In the genomic region with DNA sequence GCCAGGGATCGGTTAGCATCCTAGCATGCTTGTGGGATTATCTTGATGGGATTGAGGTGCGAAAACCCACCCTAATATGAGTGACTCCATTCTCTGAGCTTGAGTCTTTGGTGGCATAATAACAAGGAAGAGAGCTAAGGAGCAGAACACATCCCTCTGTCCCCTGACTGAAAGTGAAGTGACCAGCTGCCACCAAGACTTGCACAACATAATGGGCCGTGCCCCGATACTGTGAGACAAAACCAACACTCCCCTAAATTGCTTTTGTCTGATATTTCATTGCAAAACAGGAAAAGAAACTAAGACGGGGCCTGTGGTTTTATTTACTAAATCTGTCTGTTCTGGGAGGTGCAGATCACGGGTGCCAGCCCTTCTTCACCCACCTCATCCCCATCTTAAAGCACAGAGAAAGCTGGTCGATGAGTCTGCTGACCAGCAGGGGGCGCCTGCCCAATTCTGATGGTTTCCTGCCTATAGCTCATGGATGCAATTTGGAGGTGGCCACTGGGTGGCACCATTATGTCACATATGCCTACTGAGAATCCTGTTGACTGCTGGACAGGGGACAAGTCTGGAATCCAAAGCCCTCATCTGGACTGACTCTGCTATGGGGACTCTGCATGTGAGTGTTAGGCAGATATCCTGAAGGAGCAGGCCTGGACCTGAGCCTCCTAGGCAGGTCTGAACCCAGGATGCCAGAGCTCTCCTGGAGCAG, we compare ENCODE assay signal across 8 mouse cellular contexts. TPM values are rescaled to one million over a fixed set of nuclear protein-coding genes. Genes with fewer than 3 reads are reported as not detected.
DNase-seq lines count a peak whose midpoint lies in the region; ATAC-seq lines count a peak whose summit lies in the region.

No protein-coding gene starts in this region.

- H3K36me3 ChIP-seq in heart, embryonic 11.5 days (ENCODE audit: control insufficient read depth, insufficient read depth, low read length) = no peaks in the 10 kb centered on the region
- no peaks in the 10 kb centered on the region for H3K36me3 ChIP-seq in midbrain, embryonic 15.5 days (replicated peaks)

- intact Hi-C loops in left cerebral cortex, postnatal 4 days (cut with DNase I) = loop anchor here (5.0 kb wide), 1 partner anchor 151 kb away; no protein-coding TSS in a partner anchor

- H3K4me1 ChIP-seq in heart, embryonic 11.5 days (ENCODE audit: control insufficient read depth, insufficient read depth, low read length) = no peaks in the 10 kb centered on the region
- no peaks in the 10 kb centered on the region for H3K4me1 ChIP-seq in midbrain, embryonic 15.5 days

- H3K9ac ChIP-seq in heart, embryonic 11.5 days (ENCODE audit: low read depth, low read length) = no peak overlapping the region
- no peak overlapping the region for H3K9ac ChIP-seq in midbrain, embryonic 15.5 days

- peaks cover 27% of the 10 kb centered on the region for H3K27me3 ChIP-seq in heart, embryonic 11.5 days (ENCODE audit: control insufficient read depth, insufficient read depth, low read length)
- peaks cover 7% of the 10 kb centered on the region; the same call in 1 of the 2 replicates for H3K27me3 ChIP-seq in midbrain, embryonic 15.5 days (replicated peaks)

- DNase-seq in heart, adult 11 months = peak; percentile 97
- peak; percentile 91 for DNase-seq in embryo, embryonic 9.5 days (ENCODE audit: extremely low spot score)
- peak; percentile 20 for DNase-seq in gonadal fat pad, adult 2 months (ENCODE audit: low read depth)
- peak; percentile 95 for DNase-seq in kidney, adult 18-20 months
- peak; percentile 98 for DNase-seq in left cerebral cortex, postnatal 4 days
- peak; percentile 58 to 85 for DNase-seq in spleen, adult 18-20 months

- no peaks in the 10 kb centered on the region for H3K9me3 ChIP-seq in heart, embryonic 11.5 days (replicated peaks; ENCODE audit: control insufficient read depth, low read length)
- H3K9me3 ChIP-seq in midbrain, embryonic 15.5 days = no peaks in the 10 kb centered on the region

- no peak overlapping the region for H3K27ac ChIP-seq in heart, embryonic 11.5 days (ENCODE audit: low read depth, low read length)
- no peak overlapping the region for H3K27ac ChIP-seq in midbrain, embryonic 15.5 days

- no peak overlapping the region for H3K4me2 ChIP-seq in heart, embryonic 11.5 days
- H3K4me2 ChIP-seq in midbrain, embryonic 15.5 days = no peak overlapping the region

- H3K4me3 ChIP-seq in heart, embryonic 11.5 days (ENCODE audit: low read depth, low read length) = no peak overlapping the region
- no peak overlapping the region for H3K4me3 ChIP-seq in midbrain, embryonic 15.5 days

- ATAC-seq in heart, embryonic 11.5 days (replicated peaks; ENCODE audit: insufficient number of reproducible peaks, low FRiP score, low TSS enrichment) = no peak; the same call in 1 of the 2 replicates
- ATAC-seq in midbrain, embryonic 15.5 days (replicated peaks) = peak; percentile 73

- 47% methylated on average over 8 of the region's 8 CpGs for WGBS in heart, embryonic 11.5 days (ENCODE audit: insufficient replicate concordance)
- 44% methylated on average over 8 of the region's 8 CpGs for WGBS in midbrain, embryonic 15.5 days

RNA-seq across cellular contexts. Expression of gene Hmx1, which starts 27.2 kb away (rescaled TPM):
- polyA plus RNA-seq in heart, embryonic 11.5 days (2014; fragmentation: Nextera tagmentation; extraction: Ambion mirVana) = not detected in 2 replicates
- 0.13 TPM in 1 of 2 replicates, not detected in the other for polyA plus RNA-seq in gonadal fat pad, adult 2 months (2012; rRNA removed)
- not detected for total RNA-seq in left cerebral cortex, postnatal 4 days (2021)
- polyA plus RNA-seq in midbrain, embryonic 15.5 days (2015; fragmentation: Nextera tagmentation; extraction: Ambion mirVana) = not detected in 2 replicates

Comparison
In these comparisons a context has a peak if more than half of its experiments do, and no peak if none do; other contexts are left out.
1. DNase-seq: peak in every context shown above with its lines; median percentile 98 in left cerebral cortex, postnatal 4 days; 97 in heart, adult 11 months; 95 in kidney, adult 18-20 months; 91 in embryo, embryonic 9.5 days; 72 in spleen, adult 18-20 months; 20 in gonadal fat pad, adult 2 months.